Mouse (Mus musculus): ENCODE data around the gene Krt24.

The Krt24 gene

DNA sequence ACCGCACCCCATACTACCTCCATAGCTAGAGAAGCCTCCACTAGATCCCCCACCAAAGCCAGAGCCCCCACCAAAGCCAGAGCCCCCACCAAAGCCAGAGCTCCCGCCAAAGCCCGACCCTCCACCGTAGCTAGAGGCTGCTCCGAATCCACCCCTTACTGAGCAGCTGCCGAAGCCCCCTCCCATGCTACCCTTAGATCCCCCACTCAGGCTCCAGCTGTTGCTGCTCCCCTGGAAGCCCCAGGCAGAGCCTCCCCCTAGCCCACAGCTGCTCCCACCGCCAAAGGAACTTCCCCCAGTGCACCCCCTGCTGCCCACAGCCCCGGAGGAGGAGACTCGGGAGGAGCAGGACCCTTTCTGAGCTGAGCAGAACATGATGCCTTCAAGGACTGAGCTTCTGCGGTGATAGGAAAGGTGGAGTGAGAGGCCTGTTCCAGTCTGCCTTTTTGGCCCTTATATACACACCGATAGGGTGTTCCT is at the start of gene Krt24:
Gene Krt24 (minus strand): TSS at position 430 of the 480 bp plus-strand sequence.
- DNase-seq (ENCODE audit: low spot score): no peak

DNA sequence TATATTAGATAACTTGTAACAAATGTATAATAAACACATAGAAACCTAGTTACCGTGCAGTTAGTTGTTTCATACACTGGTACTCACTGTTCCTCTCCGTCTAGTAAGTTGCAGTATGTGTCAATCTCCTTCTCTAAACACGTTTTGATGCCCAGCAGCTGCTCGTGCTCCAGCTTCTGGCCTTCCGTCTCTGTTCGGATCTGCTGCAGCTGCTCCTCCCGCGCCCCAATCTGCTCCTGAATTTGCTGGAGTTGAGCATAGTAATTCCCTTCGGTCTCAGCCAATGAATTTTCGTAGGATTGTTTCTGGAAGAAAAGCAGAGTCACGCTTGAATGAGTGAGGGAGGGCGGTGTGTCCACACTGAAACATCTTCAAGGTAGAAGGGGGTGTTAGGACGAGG is 48.4 kb upstream of the Krt24 start:
- peak; percentile 23 for DNase-seq (ENCODE audit: low spot score)

DNA sequence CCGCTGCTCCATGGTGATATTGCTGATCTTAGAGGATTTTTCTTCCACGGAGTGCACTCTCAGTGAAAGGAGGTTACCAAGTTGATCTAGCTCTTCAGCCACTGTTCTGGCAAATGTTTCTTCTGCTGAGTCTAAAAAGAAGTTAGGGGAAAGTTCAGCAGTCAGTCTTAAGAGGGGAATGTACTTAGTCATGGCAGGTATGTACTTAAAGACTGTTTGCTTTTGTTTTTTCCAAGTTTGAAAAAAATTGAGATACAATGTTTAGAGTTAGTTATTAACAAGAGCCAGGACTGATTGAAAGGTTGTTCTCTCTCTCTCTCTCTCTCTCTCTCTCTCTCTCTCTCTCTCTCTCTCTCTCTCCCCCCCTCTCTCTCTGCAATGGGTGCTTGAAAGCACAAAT is 44.6 kb upstream of the Krt24 start:
- no peak for DNase-seq (ENCODE audit: low spot score)

DNA sequence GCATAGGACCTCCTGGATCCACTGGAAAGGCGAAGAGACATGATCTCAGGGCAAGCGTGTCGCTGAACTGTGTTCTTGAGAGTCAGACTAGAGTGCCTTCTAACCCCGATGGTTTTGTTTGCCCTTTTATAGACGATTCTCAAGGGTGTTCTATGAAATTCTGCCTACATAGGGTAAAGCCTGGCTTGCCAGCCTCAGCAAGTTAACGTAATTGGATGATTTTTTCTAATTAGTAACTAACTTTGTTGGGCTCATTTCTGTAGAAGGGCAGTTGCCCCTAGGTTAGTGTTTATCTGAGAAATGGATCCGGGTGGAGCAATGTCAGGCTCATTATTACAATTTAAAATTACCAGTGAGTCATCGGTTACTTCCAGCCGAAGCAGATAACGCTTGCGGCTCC is 37.8 kb upstream of the Krt24 start, which contains the start of gene Krt25:
Gene Krt25 (minus strand): TSS at position 101 of the 400 bp plus-strand sequence.
- DNase-seq (ENCODE audit: low spot score): no peak

DNA sequence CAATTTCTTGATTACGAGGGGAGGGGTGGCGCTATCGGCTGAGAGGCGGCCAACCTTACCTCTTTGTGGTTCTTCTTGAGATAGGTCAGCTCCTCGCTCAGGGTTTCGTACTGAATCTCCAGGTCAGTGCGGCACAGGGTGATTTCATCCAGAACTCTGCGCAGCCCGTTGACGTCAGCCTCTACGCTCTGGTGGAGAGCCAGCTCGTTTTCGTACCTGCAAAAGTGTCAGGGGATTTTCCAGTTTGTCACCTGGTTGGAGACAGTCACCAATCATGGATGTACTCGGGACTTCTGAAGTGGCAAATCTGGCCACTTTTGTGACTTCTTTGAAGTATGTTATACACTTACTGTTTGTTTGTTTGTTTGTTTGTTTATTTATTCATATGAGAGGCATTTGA is 36.0 kb upstream of the Krt24 start:
- no peak for DNase-seq (ENCODE audit: low spot score)

DNA sequence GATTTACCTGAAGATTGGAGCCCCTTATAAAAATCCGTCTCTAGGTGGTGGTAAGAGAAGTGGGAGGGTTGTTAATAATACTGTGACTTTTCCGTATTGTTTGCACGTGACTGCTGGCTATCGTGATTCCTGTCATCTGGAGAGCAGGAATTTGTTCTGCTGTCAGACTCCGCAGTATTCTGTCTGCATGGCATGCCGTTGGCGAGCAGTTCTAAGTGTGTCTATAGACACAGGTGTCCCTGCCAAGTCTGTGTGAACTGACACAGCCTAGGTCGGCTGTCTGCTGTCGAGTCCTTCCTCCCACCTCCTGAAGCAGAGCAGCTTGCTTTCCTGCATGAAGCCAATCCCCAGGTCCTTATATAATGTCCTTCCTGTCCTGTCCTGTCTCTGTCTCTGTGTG is 34.1 kb upstream of the Krt24 start:
- no peak for DNase-seq (ENCODE audit: low spot score)

DNA sequence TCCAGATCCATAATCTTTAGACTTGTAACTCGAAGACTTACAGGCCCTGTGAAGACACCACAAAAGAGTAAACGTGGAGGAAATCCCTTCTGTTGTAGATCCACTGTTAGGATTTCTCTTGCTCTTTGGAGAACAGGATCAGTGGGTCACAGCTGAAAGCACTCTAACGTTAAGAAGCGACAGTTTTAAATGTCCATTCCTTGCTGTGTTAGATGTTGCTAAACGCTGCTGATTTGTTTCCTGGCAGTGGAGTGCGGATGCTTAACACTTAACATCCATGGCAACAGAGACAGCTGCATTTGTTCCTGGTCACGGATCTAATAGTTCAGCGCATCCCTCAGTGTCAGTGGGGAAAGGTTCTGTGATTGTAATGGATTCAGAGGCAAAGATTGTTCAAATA is 31.5 kb upstream of the Krt24 start:
- no peak for DNase-seq (ENCODE audit: low spot score)

DNA sequence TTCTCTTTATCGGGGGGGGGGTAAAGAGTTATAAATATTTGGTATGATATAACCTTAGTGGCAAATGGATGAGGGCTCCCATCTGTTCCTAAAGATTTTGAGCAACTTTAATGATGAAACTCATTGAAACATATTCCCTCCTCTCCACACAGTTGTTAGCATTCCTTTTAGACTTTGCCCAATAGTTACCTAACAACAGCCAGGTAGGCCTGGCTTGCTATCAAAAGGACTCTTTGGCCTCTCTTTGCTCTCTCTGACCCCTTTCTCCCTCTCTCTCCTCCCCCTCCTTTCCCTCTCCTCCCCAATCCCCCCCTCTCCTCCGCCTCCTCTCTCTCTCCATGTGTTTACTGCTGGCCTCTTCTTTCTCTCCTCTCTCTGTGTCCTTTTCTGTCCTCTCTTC is 29.5 kb upstream of the Krt24 start:
- DNase-seq (ENCODE audit: low spot score): no peak

DNA sequence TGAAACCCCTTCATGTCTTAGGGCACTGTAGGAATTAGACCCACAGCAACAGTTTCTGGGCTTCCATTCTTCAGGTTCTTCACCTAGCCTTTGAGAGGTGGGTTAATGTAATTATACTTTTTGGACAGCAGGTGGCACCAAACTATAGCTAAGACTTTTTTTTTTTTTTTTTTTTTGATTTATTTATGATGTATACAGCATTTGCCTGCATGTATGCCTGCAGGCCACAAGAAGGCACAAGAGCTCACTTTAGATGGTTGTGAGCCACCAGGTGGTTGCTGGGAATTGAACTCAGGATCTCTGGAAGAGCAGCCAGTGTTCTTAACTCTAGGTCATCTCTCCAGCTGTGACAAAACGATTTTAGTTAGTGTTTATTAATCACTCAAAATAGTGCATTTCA is 25.8 kb upstream of the Krt24 start:
- DNase-seq (ENCODE audit: low spot score): no peak

DNA sequence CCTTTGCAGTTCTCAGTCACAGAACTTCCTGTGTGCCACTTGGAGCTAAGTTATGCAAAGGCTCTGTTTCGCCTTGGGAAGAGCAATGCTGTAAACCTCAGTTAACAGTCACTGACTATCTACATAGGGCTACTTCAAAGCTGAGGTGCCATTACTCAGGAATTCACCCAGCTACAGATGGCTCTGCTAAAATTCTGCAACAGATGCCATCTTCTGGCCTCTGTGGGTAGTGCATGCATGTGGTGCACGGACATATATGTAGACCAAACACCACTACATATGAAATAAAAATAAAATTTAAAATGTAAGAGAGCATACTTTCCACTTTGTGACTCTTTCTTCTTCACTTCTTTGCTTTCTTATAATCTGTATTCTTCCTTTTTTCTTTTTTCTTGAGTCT is 22.5 kb upstream of the Krt24 start:
- peak; percentile 47 for DNase-seq (ENCODE audit: low spot score)

DNA sequence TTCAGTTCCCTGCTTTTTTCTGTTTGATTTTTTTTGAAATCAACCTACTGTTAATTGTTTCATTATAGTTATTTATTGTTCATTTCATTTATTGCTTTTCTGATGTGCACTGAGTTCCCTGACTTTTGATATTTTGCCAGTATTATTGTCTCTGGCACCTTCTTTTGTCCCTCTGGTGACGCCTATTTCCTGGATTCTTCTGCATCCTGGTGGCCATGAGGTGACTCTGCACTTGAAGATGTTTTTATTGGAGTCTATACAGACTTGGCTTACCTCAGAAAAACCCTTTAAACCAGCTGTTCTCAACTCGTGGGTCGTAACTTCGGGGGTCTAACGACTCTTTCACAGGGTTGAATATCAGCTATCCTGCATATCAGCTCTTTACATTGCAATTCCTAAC is 10.0 kb upstream of the Krt24 start:
- DNase-seq (ENCODE audit: low spot score): no peak

DNA sequence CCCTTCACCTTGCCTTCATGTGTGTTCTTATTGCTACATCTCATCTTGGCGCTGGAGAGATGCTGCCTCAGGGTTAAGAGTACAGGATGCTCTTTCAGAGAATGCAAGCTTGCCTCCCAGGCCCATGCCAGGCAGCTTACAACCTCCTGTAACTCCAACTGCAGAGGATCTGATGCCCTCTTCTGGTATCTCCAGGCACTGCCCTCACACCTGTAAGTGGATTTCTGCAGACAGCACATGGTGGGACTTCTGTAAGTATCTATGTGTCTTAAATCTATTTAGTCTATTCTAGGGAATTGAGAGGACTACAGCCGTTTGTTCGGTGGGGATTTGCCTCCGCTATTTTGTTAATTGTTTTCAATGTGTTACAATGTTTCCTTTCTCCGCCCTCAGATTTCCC is 7.8 kb upstream of the Krt24 start:
- peak; percentile 13 for DNase-seq (ENCODE audit: low spot score)

DNA sequence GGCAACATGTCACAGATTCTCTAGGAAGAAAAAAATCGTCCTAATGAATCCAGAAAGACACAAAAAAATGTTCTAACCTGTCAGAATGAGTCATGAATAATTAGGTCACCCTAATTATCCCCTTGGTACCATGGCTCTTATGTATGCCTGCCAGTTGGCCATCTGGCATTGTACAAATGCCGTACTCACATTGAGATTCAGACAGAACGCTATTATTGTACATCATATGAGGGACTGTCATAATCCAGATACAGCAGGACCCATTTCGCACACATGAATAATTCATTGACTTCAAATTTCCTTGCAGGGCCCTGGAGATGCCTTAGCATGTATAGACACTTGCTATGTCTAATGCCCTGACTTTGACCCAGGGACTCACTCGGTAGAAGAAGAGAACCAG is 1.1 kb downstream of the Krt24 start:
- DNase-seq (ENCODE audit: low spot score): no peak

DNA sequence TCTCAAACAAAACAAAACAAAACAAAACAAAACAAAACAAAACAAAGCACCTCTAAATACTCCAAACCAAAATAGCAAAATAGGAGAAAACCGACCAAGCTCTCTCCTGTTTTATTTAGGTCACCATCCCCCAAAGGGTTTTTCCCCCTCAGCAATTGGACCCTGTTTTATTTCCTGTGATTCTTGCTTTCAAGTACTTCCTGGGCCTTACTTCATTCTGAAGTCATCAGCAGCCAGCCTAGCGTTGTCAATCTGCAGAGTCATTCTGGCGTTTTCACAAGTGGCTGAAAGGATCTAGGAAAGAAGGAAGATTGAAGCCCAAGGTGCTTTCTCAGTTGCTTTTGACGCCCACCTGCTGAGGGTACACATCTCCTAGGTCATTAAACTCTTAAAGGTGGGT is 1.7 kb downstream of the Krt24 start:
- no peak for DNase-seq (ENCODE audit: low spot score)

DNA sequence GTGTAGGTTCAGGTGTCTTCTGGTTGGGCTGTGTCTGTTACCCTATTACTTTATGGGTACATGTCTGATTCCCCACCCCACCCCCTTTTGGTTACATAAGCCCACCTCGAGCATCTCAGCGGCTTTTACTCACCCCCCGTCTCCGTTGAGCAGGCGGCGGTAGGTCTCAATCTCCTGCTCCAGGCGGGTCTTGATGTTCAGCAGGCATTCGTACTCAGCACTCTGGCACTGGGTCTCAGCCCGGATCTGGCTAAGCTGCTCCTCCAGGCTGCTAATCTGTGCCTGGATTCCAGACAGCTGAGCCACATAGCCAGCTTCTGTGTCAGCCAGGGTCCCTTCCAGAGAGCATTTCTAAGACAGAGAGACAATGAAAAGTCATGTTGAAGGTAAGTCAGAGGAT is 3.9 kb downstream of the Krt24 start:
- DNase-seq (ENCODE audit: low spot score): no peak

DNA sequence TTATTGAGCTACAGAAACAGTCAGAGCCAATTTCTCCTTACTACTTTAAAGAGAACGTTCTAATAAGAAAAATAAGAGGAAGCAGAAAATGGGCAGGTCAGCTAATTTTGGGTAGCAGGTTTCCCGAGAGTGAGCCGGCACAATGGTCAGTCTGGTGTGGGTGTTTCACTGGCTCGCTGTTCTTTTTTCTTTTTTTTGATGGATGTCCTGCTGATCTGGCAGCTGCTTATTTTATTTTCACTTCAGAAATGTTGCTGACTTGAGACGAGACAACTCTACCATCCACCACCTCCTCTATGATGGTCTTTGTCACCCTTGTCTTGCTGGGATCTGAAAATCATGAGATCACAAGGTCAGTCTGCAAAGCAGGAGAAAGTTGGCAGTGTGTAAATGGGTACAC is 5.1 kb downstream of the Krt24 start:
- DNase-seq (ENCODE audit: low spot score): no peak

DNA sequence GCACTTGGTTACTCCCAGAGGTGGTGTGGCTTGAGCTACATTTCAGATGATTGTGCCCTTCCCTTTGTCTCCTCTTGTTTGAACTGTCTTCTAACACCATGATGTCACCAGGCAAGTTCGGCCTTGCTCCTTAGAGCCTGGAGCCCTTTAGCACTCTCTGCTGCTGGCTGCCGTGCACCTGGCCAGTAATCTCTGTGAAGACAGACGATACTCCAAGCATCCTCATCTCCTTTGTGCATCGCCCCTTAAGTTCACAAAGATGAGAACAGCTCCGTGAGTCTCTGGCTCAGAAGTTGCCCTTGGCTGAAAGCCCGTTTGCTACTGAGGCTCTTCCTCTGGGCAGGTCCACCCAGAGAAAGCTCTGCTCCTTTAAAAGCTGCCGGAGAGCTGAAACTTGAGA is 8.3 kb downstream of the Krt24 start:
- no peak for DNase-seq (ENCODE audit: low spot score)

DNA sequence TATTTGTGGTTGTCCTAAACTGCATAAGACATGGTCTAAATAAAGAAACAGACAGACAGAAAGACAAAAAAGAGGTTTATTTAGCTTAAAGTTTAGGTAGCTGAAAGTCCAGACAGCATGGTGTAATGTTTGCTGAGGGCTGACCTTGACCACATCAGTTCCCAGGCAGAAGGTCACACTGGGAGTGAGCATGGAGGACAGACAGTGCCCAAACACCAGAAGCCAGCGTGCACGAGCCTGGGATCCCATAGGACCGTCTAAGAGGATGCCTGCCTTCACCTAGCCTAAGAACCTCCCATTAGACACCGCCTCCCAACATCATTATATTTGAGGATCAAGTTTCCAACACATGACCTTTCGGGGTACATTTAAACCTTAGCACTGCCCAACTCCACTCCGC is 9.4 kb downstream of the Krt24 start:
- no peak for DNase-seq (ENCODE audit: low spot score)

DNA sequence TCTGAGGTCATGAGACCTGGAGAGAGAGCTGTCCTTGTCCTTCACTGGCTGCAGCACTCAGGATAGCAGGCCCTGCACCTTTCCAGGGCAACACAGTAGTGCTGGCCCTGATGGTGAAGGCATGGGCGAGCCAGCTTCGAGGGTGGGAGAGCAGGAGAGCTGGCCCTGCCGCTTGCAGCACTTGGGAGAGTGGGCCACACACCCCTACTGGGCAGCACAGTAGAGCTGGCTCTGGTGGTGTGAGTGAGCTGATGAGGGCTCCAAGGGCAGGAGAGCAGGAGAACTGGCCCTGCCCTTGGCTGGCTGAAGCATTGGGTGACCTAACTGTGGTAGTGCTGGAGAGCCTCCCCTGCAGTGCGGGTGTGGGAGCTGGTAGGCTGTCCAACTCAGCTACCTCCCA is 12.3 kb downstream of the Krt24 start:
- no peak for DNase-seq (ENCODE audit: low spot score)

DNA sequence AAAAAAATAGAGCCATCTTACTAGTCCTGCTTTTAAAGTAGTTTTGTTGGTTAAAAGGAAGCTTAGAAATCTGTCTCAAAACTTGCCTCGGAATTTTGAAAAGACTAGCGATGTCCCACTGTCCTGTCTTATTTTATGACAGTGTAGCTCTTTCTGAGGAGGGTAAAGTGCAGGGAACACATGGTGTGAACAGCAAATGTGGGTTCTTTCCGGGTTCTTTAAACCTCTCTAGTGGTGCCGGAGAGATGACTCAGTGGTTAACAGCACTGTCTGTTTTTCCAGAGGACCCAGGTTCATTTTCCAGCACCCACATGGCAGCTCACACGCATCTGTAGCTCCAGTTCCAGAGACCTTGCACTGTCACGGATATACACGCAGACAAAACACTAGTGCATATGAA is 15.9 kb downstream of the Krt24 start:
- DNase-seq (ENCODE audit: low spot score): no peak

DNA sequence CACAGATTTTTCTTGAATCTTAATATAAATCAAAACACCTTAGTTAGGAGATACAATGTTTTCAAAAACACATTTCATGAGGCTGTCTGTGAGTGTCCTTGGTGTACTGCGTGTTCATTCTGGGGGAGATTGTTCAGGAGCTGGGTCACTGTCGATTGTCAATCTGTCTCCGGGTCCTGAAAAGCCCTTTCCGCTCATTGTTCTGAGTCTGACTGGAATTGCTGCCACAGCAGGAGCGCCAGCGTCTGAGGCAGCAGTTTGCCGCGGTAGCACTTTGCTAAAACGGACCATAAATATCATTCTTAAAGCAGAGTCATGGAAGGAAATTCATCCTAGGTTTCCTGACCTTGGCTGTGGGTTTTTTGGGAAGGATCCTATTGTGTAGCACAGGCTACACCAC is 19.3 kb downstream of the Krt24 start:
- DNase-seq (ENCODE audit: low spot score): no peak

DNA sequence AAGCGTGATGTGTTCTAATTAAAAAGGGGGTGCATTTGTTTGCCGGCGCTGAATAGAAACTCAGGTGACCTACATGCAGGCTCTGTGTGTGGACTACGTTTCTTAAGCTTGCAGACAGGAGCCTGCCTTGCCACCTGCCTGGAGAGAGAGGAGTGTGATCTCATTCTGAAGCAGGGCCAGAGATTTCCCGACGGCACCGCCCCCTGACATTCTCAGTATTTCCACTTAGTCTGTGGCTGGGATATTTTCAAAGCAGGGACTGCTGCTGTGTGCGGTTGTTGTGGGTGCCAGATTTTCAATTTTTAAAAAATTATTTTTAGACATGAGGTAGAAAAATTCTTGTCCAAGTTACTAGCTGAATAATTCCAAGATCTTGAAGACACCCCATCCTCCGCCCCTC is 19.8 kb downstream of the Krt24 start:
- DNase-seq (ENCODE audit: low spot score): peak; percentile 43

DNA sequence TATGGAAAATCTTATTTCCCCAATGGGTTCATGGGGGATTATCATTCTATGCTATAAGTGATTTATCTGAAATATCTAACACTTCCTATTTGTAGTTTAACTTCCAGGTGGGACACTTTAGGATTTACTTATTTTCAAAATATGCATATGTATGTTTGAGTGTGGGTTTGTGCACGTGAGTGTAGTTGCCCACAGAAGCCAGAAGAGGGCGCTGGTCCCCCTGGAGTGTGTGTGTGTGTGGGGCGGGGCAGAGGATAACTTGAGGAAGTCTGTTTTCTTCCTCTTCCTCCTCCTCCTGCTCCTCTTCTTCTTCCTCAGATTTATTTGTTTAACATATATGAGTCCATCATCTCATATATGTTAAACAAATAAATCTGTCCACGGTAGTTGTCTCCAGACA is 28.8 kb downstream of the Krt24 start:
- DNase-seq (ENCODE audit: low spot score): no peak

DNA sequence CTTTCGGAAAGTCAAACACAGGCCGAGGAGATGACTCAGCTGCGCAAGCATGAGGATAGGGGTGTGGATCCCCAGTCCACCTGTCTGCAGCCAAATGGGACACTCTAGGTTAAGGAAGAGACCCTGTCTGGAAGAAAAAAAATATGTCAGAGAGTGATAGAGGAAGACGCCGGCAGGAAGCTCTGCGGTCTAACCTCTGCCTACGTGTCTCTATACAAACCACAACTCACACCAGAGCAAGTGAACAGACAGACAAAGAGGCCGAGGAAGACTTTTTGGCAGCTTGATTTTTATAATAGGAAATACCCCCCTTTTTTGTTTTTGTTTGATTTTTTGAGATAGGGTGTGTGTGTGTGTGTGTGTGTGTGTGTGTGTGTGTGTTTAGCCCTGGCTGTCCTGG is 29.7 kb downstream of the Krt24 start:
- DNase-seq (ENCODE audit: low spot score): no peak

DNA sequence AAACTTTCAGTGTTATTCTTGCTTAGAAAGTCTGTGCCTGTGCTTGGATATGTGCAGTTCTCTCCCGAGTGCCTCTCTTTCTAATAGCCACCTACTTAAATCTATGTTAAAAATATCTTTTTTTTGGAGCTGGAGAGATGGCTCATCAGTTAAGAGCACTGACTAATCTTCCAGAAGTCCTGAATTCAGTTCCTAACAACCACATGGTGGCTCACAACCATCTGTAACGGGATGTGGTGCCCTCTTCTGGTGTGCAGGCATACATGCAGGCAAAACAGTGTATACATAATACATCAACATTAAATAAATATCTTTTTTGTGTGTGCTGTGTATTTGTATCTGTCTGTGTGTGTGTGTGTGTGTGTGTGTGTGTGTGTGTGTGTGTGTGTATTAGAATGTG is 31.2 kb downstream of the Krt24 start:
- no peak for DNase-seq (ENCODE audit: low spot score)
